24 mouse cellular contexts compared by ENCODE assay signal in genomic region chr12:50588137-50588761, GRCm38 (mm10).
"Had no signal": no experiment of that assay in that cellular context is flagged by ENCODE, and none has a peak within 500 bp of the region (broad histone marks: within the 10 kb centered on the region; RNA-seq: fewer than 3 reads in every experiment).

No protein-coding gene starts in this region.

- H3K27ac ChIP-seq: kidney, embryonic 15.5 days; left cerebral cortex, adult 2 months; limb, embryonic 12.5 days; limb, embryonic 15.5 days; liver, embryonic 14.5 days; lung, embryonic 15.5 days; midbrain, embryonic 10.5 days; midbrain, embryonic 13.5 days; neural tube, embryonic 13.5 days had no signal

- H3K4me2 ChIP-seq: kidney, embryonic 15.5 days; limb, embryonic 12.5 days; limb, embryonic 15.5 days; liver, embryonic 11.5 days; lung, embryonic 15.5 days; midbrain, embryonic 13.5 days; neural tube, embryonic 13.5 days had no signal

- ATAC-seq: liver, postnatal 0 days; midbrain, embryonic 13.5 days; midbrain, embryonic 16.5 days had no signal

- H3K4me3 ChIP-seq: kidney, embryonic 15.5 days; left cerebral cortex, adult 2 months; limb, embryonic 12.5 days; limb, embryonic 15.5 days; lung, embryonic 15.5 days; megakaryocyte, embryonic 14.5 days; midbrain, embryonic 10.5 days; midbrain, embryonic 13.5 days; myocyte; neural tube, embryonic 13.5 days had no signal

- H3K27me3 ChIP-seq: kidney, embryonic 15.5 days; limb, embryonic 12.5 days; limb, embryonic 15.5 days; lung, embryonic 15.5 days; megakaryocyte, embryonic 14.5 days; midbrain, embryonic 13.5 days; neural tube, embryonic 13.5 days had no signal

- H3K9ac ChIP-seq: kidney, embryonic 15.5 days; limb, embryonic 12.5 days; limb, embryonic 15.5 days; liver, embryonic 14.5 days; liver, postnatal 0 days; lung, embryonic 15.5 days; midbrain, embryonic 13.5 days; neural tube, embryonic 13.5 days had no signal

- H3K9me3 ChIP-seq: kidney, embryonic 15.5 days; limb, embryonic 12.5 days; limb, embryonic 15.5 days; lung, embryonic 15.5 days; midbrain, embryonic 10.5 days; midbrain, embryonic 13.5 days; neural tube, embryonic 13.5 days had no signal

- DNase-seq: kidney, adult 11 months; kidney, adult 8-10 months; kidney, postnatal 10 days; kidney, postnatal 36 days; layer of hippocampus, postnatal 36 days; liver, postnatal 0 days; lung, postnatal 36 days; retina, postnatal 1 day; thymus, adult 2 months; thymus, postnatal 14 days; thymus, postnatal 4 days had no signal

- H3K36me3 ChIP-seq: kidney, embryonic 15.5 days; limb, embryonic 12.5 days; limb, embryonic 15.5 days; lung, embryonic 15.5 days; midbrain, embryonic 10.5 days; midbrain, embryonic 13.5 days; neural tube, embryonic 13.5 days had no signal

- H3K4me1 ChIP-seq: kidney, embryonic 15.5 days; limb, embryonic 12.5 days; limb, embryonic 15.5 days; lung, embryonic 15.5 days; megakaryocyte, embryonic 14.5 days; midbrain, embryonic 10.5 days; midbrain, embryonic 13.5 days; neural tube, embryonic 13.5 days had no signal
